Mouse (Mus musculus): ENCODE data around the gene Adar. TPM values are rescaled to one million over a fixed set of nuclear protein-coding genes. Genes with fewer than 3 reads are reported as not detected.
A peak's percentile ranks its signal among the peaks of the same experiment; 100 is the strongest.
"Not testable (repeated sequence)": the region's sequence is repeated elsewhere in the genome, so short reads cannot be mapped to it uniquely, and the experiment has no call there.

The Adar gene
- polyA plus RNA-seq, 1 experiment from 2014 or later = 10.9 TPM

DNA sequence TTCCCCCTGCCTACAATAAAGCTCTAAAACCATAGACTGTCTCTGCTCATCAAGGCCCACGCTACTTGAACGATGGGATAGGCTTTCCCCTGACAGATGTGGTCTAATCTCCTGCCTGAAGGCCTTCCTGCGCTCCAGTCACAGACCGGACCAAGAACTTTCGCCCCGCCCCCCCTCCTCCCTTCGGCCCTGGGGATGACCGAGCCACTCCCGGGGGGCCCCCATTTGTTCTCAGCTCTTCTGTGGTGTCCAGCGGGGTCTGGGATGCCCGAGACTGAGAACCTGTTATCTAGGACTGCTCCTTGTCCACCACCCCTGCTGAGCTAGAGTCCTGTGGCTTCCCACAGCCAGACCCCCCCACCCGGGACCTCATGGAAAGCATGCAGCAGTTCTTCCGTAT is 84.7 kb downstream of the Adar start:
- Histone ChIP-seq H3K4me2 (ENCODE audit: low read depth, low read length) (peak overlapping the region; percentile 28; the same call in 1 of the 2 replicates), H3K9ac (ENCODE audit: low read length) (peak overlapping the region; percentile 42; the same call in 1 of the 2 replicates), H3K9me3 (ENCODE audit: control insufficient read depth, low read length) (no peaks in the 10 kb centered on the region)

DNA sequence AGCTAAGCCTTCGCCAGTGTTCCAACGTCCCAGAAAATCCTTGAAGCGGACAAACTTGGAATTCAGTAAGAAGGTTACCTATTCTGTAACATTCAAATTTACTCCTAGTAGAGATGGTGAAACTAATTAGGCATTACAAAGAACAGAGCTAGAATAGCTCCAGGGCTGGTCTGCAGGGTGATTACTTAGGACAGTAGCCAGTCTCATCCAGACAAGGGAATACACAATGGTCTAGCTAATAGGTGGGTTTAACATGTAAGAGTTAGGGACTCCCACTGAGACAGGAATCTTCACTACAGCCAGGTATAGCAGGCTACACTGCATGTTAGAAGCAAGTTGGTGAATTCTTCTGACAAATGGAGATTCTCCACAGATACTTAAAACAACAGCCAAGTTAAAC is 85.3 kb downstream of the Adar start:
- WGBS = 55% methylated on average over 3 of the region's 3 CpGs
- not testable (repeated sequence) for H3K4me2 ChIP-seq (ENCODE audit: low read depth, low read length); H3K27me3 ChIP-seq (ENCODE audit: control insufficient read depth, insufficient read depth, low read depth, low read length); H3K36me3 ChIP-seq (ENCODE audit: control insufficient read depth, insufficient read depth, low read length); ATAC-seq (ENCODE audit: low read depth); H3K9ac ChIP-seq (ENCODE audit: low read length); H3K4me1 ChIP-seq (replicated peaks; ENCODE audit: control insufficient read depth, insufficient read depth, low read length); H3K9me3 ChIP-seq (ENCODE audit: control insufficient read depth, low read length); H3K27ac ChIP-seq (ENCODE audit: low read length); H3K4me3 ChIP-seq (ENCODE audit: low read length)

More for the DNA sequence above, 84.7 kb downstream of the Adar start:
- Histone ChIP-seq H3K27ac (ENCODE audit: low read length) (no peak overlapping the region), H3K27me3 (ENCODE audit: control insufficient read depth, insufficient read depth, low read depth, low read length) (no peaks in the 10 kb centered on the region), H3K4me1 (replicated peaks; ENCODE audit: control insufficient read depth, insufficient read depth, low read length) (no peaks in the 10 kb centered on the region), H3K36me3 (ENCODE audit: control insufficient read depth, insufficient read depth, low read length) (no peaks in the 10 kb centered on the region), H3K4me3 (ENCODE audit: low read length) (no peak overlapping the region)
- ATAC-seq (ENCODE audit: low read depth) = no peak
- 6% methylated on average over 12 of the region's 13 CpGs for WGBS

DNA sequence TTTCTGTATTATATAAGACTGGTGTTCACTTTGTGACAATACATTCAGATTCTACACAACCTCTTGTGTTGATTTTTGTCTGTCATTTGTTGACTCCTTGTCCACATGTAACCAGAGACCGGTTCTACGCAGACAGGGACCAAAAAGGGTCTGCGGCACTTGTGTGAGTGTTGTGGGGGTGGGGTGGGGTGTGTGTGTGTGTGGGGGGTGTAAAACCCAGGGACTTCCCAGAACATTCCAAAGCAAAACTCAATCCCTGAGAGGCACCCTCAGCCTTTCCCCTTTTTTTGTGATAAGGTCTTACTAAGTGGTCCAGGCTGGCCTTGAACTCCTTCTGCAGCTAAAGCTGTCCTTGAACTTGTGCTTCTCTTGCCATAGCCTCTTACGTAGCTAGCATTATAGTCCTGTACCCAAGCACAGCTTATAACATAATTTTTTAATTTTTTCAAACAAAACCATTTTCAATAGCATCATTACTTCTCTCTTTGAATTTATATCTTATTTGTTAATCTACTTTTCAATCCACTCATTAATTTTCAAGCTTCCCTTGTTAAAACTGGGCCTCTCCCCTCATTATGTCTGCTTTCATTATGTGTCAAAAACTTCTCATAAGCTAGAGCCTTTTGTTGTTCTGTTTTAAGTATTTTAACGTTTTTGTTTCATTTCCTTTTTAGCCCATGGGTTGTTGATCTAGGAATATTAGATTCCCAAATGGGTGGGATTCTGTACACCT is 86.1 kb downstream of the Adar start:
- Histone ChIP-seq H3K36me3 (ENCODE audit: control insufficient read depth, insufficient read depth, low read length) (no peaks in the 10 kb centered on the region), H3K9me3 (ENCODE audit: control insufficient read depth, low read length) (no peaks in the 10 kb centered on the region), H3K4me1 (replicated peaks; ENCODE audit: control insufficient read depth, insufficient read depth, low read length) (no peaks in the 10 kb centered on the region), H3K4me2 (ENCODE audit: low read depth, low read length) (no peak overlapping the region), H3K4me3 (ENCODE audit: low read length) (no peak overlapping the region), H3K27ac (ENCODE audit: low read length) (no peak overlapping the region), H3K27me3 (ENCODE audit: control insufficient read depth, insufficient read depth, low read depth, low read length) (no peaks in the 10 kb centered on the region), H3K9ac (ENCODE audit: low read length) (no peak overlapping the region)
- WGBS = 58% methylated on average over 5 of the region's 5 CpGs
- no peak for ATAC-seq (ENCODE audit: low read depth)

DNA sequence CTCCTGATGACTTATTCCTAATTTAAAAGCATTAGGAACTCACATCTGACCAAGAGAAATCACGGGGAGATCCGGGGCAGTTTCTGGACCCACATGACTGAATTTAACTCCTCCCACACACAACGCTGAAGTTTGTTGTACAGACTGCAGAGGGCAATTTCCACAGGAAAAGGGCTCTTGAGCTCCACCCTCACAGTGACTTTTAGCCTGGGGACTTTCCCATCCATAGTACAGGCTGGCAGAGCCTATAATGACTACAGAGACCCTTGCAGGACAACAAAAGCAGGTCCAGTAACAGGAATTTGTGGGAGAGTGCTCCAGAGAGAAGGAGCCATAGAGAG is 86.7 kb downstream of the Adar start:
- H3K36me3 ChIP-seq (ENCODE audit: control insufficient read depth, insufficient read depth, low read length) = no peaks in the 10 kb centered on the region
- 13% methylated on average over 3 of the region's 3 CpGs for WGBS
- H3K27me3 ChIP-seq (ENCODE audit: control insufficient read depth, insufficient read depth, low read depth, low read length) = no peaks in the 10 kb centered on the region
- no peaks in the 10 kb centered on the region for H3K9me3 ChIP-seq (ENCODE audit: control insufficient read depth, low read length)
- H3K4me3 ChIP-seq (ENCODE audit: low read length) = no peak overlapping the region
- ATAC-seq (ENCODE audit: low read depth) = peak; percentile 65; the same call in 1 of the 2 replicates
- no peak overlapping the region; the same call in 1 of the 2 replicates for H3K27ac ChIP-seq (ENCODE audit: low read length)
- no peaks in the 10 kb centered on the region for H3K4me1 ChIP-seq (replicated peaks; ENCODE audit: control insufficient read depth, insufficient read depth, low read length)
- no peak overlapping the region for H3K9ac ChIP-seq (ENCODE audit: low read length)
- no peak overlapping the region for H3K4me2 ChIP-seq (ENCODE audit: low read depth, low read length)

DNA sequence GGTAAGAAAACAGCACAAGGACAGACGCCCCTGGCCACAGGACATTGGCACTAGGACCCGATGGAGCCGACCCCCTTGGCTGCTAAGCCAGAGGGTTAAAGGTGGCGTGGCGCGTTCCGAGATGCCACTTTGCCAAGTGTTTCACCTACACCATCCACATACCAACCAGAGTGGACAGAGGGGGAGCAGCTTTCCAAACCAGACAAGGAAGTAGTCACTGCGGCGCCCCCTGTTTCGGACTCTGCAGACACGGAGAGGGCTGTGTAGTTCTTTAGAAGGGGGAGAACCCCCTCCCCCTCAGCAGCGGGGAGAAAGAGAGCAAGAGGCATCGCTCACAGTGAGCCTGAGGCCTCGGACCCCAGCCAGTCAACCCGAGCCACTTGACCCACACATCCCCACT is 88.1 kb downstream of the Adar start:
- no peak overlapping the region for H3K9ac ChIP-seq (ENCODE audit: low read length)
- ATAC-seq (ENCODE audit: low read depth) = no peak
- H3K27me3 ChIP-seq (ENCODE audit: control insufficient read depth, insufficient read depth, low read depth, low read length) = no peaks in the 10 kb centered on the region
- H3K4me2 ChIP-seq (ENCODE audit: low read depth, low read length) = no peak overlapping the region
- H3K36me3 ChIP-seq (ENCODE audit: control insufficient read depth, insufficient read depth, low read length) = no peaks in the 10 kb centered on the region
- H3K9me3 ChIP-seq (ENCODE audit: control insufficient read depth, low read length) = no peaks in the 10 kb centered on the region; the same call in 1 of the 2 replicates
- H3K4me3 ChIP-seq (ENCODE audit: low read length) = no peak overlapping the region
- H3K27ac ChIP-seq (ENCODE audit: low read length) = no peak overlapping the region
- WGBS = 70% methylated on average over 15 of the region's 15 CpGs
- H3K4me1 ChIP-seq (replicated peaks; ENCODE audit: control insufficient read depth, insufficient read depth, low read length) = no peaks in the 10 kb centered on the region

Other genes with a start within 250 kb of the Adar start
- gene Kcnn3, start 194.9 kb upstream of the Adar start, polyA plus RNA-seq (2015; fragmentation: Nextera tagmentation; extraction: Ambion mirVana) = 0.68 and 1.1 TPM in 2 replicates
- 0.39 and 0.54 TPM in 2 replicates for gene Chrnb2, start 49.6 kb downstream of the Adar start, polyA plus RNA-seq (2015; fragmentation: Nextera tagmentation; extraction: Ambion mirVana)
- gene Ube2q1, start 58.6 kb downstream of the Adar start, polyA plus RNA-seq (2015; fragmentation: Nextera tagmentation; extraction: Ambion mirVana) = 9.5 and 9.8 TPM in 2 replicates
- gene She, start 116.3 kb downstream of the Adar start, polyA plus RNA-seq (2015; fragmentation: Nextera tagmentation; extraction: Ambion mirVana) = 8.8 and 9.3 TPM in 2 replicates
- 5.2 and 5.6 TPM in 2 replicates for gene Il6ra, start 198.2 kb downstream of the Adar start, polyA plus RNA-seq (2015; fragmentation: Nextera tagmentation; extraction: Ambion mirVana)
- gene Atp8b2, start 248.5 kb downstream of the Adar start, polyA plus RNA-seq (2015; fragmentation: Nextera tagmentation; extraction: Ambion mirVana) = 14.8 and 16.5 TPM in 2 replicates

Data from lung, embryonic 16.5 days (tissue).